Mouse (Mus musculus) forebrain, embryonic 13.5 days (tissue): ENCODE data around the gene Stmnd1. TPM values are rescaled to one million over a fixed set of nuclear protein-coding genes. Genes with fewer than 3 reads are reported as not detected.
"Not testable (repeated sequence)": the region's sequence is repeated elsewhere in the genome, so short reads cannot be mapped to it uniquely, and the experiment has no call there.

Source experiments
- ATAC-seq: fragments of 200-750 bp; cut with Nextera tagmentation; 2 replicates; pipeline ENCODE4 v1.8.0; 2017
- H3K27ac ChIP-seq: fragments of 300-500 bp; sonication (generic); 2 replicates; pipeline ENCODE4 v1.5.1; 2015; ENCODE audit warnings: inconsistent platforms, mild to moderate bottlenecking, moderate library complexity
- H3K27me3 ChIP-seq: fragments of 300-500 bp; sonication (generic); 2 replicates; pipeline ENCODE4 v1.6.1; 2015; ENCODE audit warnings: mild to moderate bottlenecking, inconsistent platforms
- H3K36me3 ChIP-seq: fragments of 300-500 bp; sonication (generic); 2 replicates; pipeline ENCODE4 v1.6.1; 2015; ENCODE audit warnings: mild to moderate bottlenecking, inconsistent platforms; ENCODE audit not compliant: poor library complexity, severe bottlenecking
- H3K4me1 ChIP-seq: fragments of 300-500 bp; sonication (generic); 2 replicates; pipeline ENCODE4 v1.6.1; 2015; ENCODE audit warnings: inconsistent platforms
- H3K4me2 ChIP-seq: fragments of 300-500 bp; sonication (generic); 2 replicates; pipeline ENCODE4 v1.6.1; 2015; ENCODE audit warnings: inconsistent platforms, mild to moderate bottlenecking, moderate library complexity
- H3K4me3 ChIP-seq: fragments of 300-500 bp; sonication (generic); 2 replicates; pipeline ENCODE4 v1.5.1; 2015; ENCODE audit warnings: mild to moderate bottlenecking, inconsistent platforms
- H3K9ac ChIP-seq: fragments of 300-500 bp; sonication (generic); 2 replicates; pipeline ENCODE4 v1.6.1; 2015; ENCODE audit warnings: mild to moderate bottlenecking, inconsistent platforms
- H3K9me3 ChIP-seq: fragments of 300-500 bp; sonication (generic); replicated peaks from 2 replicates; pipeline ENCODE4 v1.6.1; 2016; ENCODE audit warnings: inconsistent platforms
- WGBS: fragments of 180-500 bp; shearing (Covaris S2); methylation state at CpG from one replicate; pipeline ENCODE4 v1.1.7; 2015; 5-methylcytosine and 5-hydroxymethylcytosine counted together
- polyA plus RNA-seq: library from polyadenylated mRNA; unstranded; fragments of >200 nt; fragmentation: Nextera tagmentation; extraction: Ambion mirVana; gene quantifications from 2 replicates; pipeline ENCODE4 v1.2.1, GENCODE M21; 2015

Stmnd1 gene
- polyA plus RNA-seq, 1 experiment from 2014 or later, result not detected

- no peak overlapping the region for H3K4me3 ChIP-seq
- WGBS, result 49% methylated on average over 10 of the region's 10 CpGs
- no peaks in the 10 kb centered on the region; the same call in 1 of the 2 replicates for H3K27me3 ChIP-seq
- H3K4me1 ChIP-seq, result no peaks in the 10 kb centered on the region
- no peak overlapping the region for H3K4me2 ChIP-seq
- H3K9ac ChIP-seq, result no peak overlapping the region
- H3K36me3 ChIP-seq, result no peaks in the 10 kb centered on the region
- ATAC-seq, result no peak
- H3K9me3 ChIP-seq, result 0 out of 2 replicates have a peak, but pooled peaks cover under 1% of the 10 kb centered on the region
- no peak overlapping the region for H3K27ac ChIP-seq
Observed at GRCm38 (mm10) chr13:46310790-46311189, 37.3 kb downstream of the Stmnd1 start.

GRCm38 (mm10) chr13:46313176-46313575 is 39.7 kb downstream of the Stmnd1 start:
- Histone ChIP-seq H3K27ac (no peak overlapping the region), H3K27me3 (no peaks in the 10 kb centered on the region; the same call in 1 of the 2 replicates), H3K36me3 (no peaks in the 10 kb centered on the region), H3K4me1 (no peaks in the 10 kb centered on the region), H3K4me2 (no peak overlapping the region), H3K4me3 (no peak overlapping the region), H3K9ac (no peak overlapping the region), H3K9me3 (0 out of 2 replicates have a peak, but pooled peaks cover 3% of the 10 kb centered on the region)
- 89% methylated on average over 5 of the region's 5 CpGs for WGBS
- no peak for ATAC-seq

GRCm38 (mm10) chr13:46315165-46315564 is 41.6 kb downstream of the Stmnd1 start:
- ATAC-seq, result no peak
- no peaks in the 10 kb centered on the region; the same call in 1 of the 2 replicates for H3K27me3 ChIP-seq
- 0 out of 2 replicates have a peak, but pooled peaks cover 3% of the 10 kb centered on the region for H3K9me3 ChIP-seq
- H3K27ac ChIP-seq, result no peak overlapping the region
- H3K4me1 ChIP-seq, result no peaks in the 10 kb centered on the region
- WGBS, result 87% methylated on average over 7 of the region's 7 CpGs
- no peak overlapping the region for H3K4me2 ChIP-seq
- no peak overlapping the region for H3K9ac ChIP-seq
- no peaks in the 10 kb centered on the region for H3K36me3 ChIP-seq
- H3K4me3 ChIP-seq, result no peak overlapping the region

- H3K27me3 ChIP-seq, result no peaks in the 10 kb centered on the region
- no peak overlapping the region for H3K27ac ChIP-seq
- H3K36me3 ChIP-seq, result no peaks in the 10 kb centered on the region
- 81% methylated on average over 4 of the region's 4 CpGs for WGBS
- no peak for ATAC-seq
- no peak overlapping the region for H3K9ac ChIP-seq
- no peaks in the 10 kb centered on the region for H3K4me1 ChIP-seq
- H3K9me3 ChIP-seq, result no peaks in the 10 kb centered on the region
- H3K4me2 ChIP-seq, result no peak overlapping the region
- no peak overlapping the region for H3K4me3 ChIP-seq
Observed at GRCm38 (mm10) chr13:46326351-46326985, 52.9 kb downstream of the Stmnd1 start.

- Histone ChIP-seq H3K27me3 (no peaks in the 10 kb centered on the region), H3K4me1 (no peaks in the 10 kb centered on the region), H3K9ac (no peak overlapping the region), H3K4me2 (no peak overlapping the region), H3K36me3 (no peaks in the 10 kb centered on the region), H3K27ac (peak overlapping the region; percentile 65), H3K4me3 (no peak overlapping the region), H3K9me3 (peaks cover 5% of the 10 kb centered on the region)
- ATAC-seq, result peak; percentile 99
- WGBS, result 62% methylated on average over 6 of the region's 6 CpGs
Observed at GRCm38 (mm10) chr13:46335020-46335419, 61.5 kb downstream of the Stmnd1 start.

GRCm38 (mm10) chr13:46336281-46336680 is 62.8 kb downstream of the Stmnd1 start:
- not testable (repeated sequence) for H3K9me3 ChIP-seq, H3K27me3 ChIP-seq, H3K4me1 ChIP-seq, H3K36me3 ChIP-seq, H3K4me2 ChIP-seq, H3K4me3 ChIP-seq, H3K9ac ChIP-seq, H3K27ac ChIP-seq, ATAC-seq
- 82% methylated on average over 1 of the region's 1 CpGs for WGBS

- 77% methylated on average over 2 of the region's 2 CpGs for WGBS
- H3K27ac ChIP-seq, result no peak overlapping the region
- H3K36me3 ChIP-seq, result no peaks in the 10 kb centered on the region
- no peaks in the 10 kb centered on the region for H3K4me1 ChIP-seq
- no peak for ATAC-seq
- no peaks in the 10 kb centered on the region for H3K27me3 ChIP-seq
- H3K4me3 ChIP-seq, result no peak overlapping the region
- no peak overlapping the region for H3K9ac ChIP-seq
- no peak overlapping the region for H3K4me2 ChIP-seq
- H3K9me3 ChIP-seq, result no peaks in the 10 kb centered on the region
Observed at GRCm38 (mm10) chr13:46337791-46338190, 64.3 kb downstream of the Stmnd1 start.

GRCm38 (mm10) chr13:46339954-46340353 is 66.4 kb downstream of the Stmnd1 start:
- H3K9ac ChIP-seq, result no peak overlapping the region
- ATAC-seq, result no peak
- WGBS, result 72% methylated on average over 4 of the region's 4 CpGs

GRCm38 (mm10) chr13:46340583-46340982 is 67.1 kb downstream of the Stmnd1 start:
- Histone ChIP-seq H3K4me3 (no peak overlapping the region), H3K9ac (no peak overlapping the region), H3K9me3 (no peaks in the 10 kb centered on the region), H3K27ac (no peak overlapping the region), H3K27me3 (no peaks in the 10 kb centered on the region), H3K36me3 (no peaks in the 10 kb centered on the region), H3K4me2 (no peak overlapping the region), H3K4me1 (no peaks in the 10 kb centered on the region)
- WGBS, result 95% methylated on average over 8 of the region's 8 CpGs
- no peak for ATAC-seq

More at GRCm38 (mm10) chr13:46339954-46340353, 66.4 kb downstream of the Stmnd1 start:
- Histone ChIP-seq H3K27ac (no peak overlapping the region), H3K4me1 (no peaks in the 10 kb centered on the region), H3K36me3 (no peaks in the 10 kb centered on the region), H3K27me3 (no peaks in the 10 kb centered on the region), H3K4me2 (no peak overlapping the region), H3K9me3 (no peaks in the 10 kb centered on the region), H3K4me3 (no peak overlapping the region)

GRCm38 (mm10) chr13:46341419-46341818 is 67.9 kb downstream of the Stmnd1 start:
- 87% methylated on average over 5 of the region's 5 CpGs for WGBS
- Histone ChIP-seq H3K9ac (no peak overlapping the region), H3K4me2 (no peak overlapping the region), H3K36me3 (no peaks in the 10 kb centered on the region), H3K4me1 (no peaks in the 10 kb centered on the region), H3K27ac (no peak overlapping the region), H3K4me3 (no peak overlapping the region), H3K27me3 (no peaks in the 10 kb centered on the region), H3K9me3 (no peaks in the 10 kb centered on the region)
- no peak for ATAC-seq

GRCm38 (mm10) chr13:46343226-46343625 is 69.7 kb downstream of the Stmnd1 start:
- Histone ChIP-seq H3K9ac (no peak overlapping the region), H3K4me3 (no peak overlapping the region), H3K4me1 (no peaks in the 10 kb centered on the region), H3K27ac (no peak overlapping the region), H3K9me3 (no peaks in the 10 kb centered on the region), H3K4me2 (no peak overlapping the region), H3K36me3 (no peaks in the 10 kb centered on the region), H3K27me3 (no peaks in the 10 kb centered on the region)
- ATAC-seq, result no peak
- 69% methylated on average over 7 of the region's 7 CpGs for WGBS

GRCm38 (mm10) chr13:46346830-46347512 is 73.5 kb downstream of the Stmnd1 start:
- H3K4me2 ChIP-seq, result no peak overlapping the region

More at GRCm38 (mm10) chr13:46346830-46347512, 73.5 kb downstream of the Stmnd1 start:
- no peak overlapping the region for H3K4me3 ChIP-seq
- H3K27me3 ChIP-seq, result no peaks in the 10 kb centered on the region
- 87% methylated on average over 10 of the region's 10 CpGs for WGBS
- H3K9me3 ChIP-seq, result no peaks in the 10 kb centered on the region
- no peak overlapping the region for H3K27ac ChIP-seq
- H3K4me1 ChIP-seq, result peaks cover 16% of the 10 kb centered on the region
- H3K9ac ChIP-seq, result no peak overlapping the region
- no peak for ATAC-seq
- no peaks in the 10 kb centered on the region for H3K36me3 ChIP-seq
